Mouse (Mus musculus): ENCODE measurements around the gene Zfhx3. TPM values are rescaled to one million over a fixed set of nuclear protein-coding genes. Genes with fewer than 3 reads are reported as not detected.

Gene Zfhx3
- polyA plus RNA-seq, 1 experiment from 2014 or later: 4.4 TPM

GRCm38 (mm10) chr8:108309525-108310246 is 367.2 kb downstream of the Zfhx3 start:
- no peaks in the 10 kb centered on the region for H3K9me3 ChIP-seq (replicated peaks)
- ATAC-seq (replicated peaks; ENCODE audit: insufficient number of reproducible peaks, insufficient read depth, low FRiP score, low read depth): no peak
- H3K4me1 ChIP-seq (replicated peaks): no peaks in the 10 kb centered on the region
- H3K27me3 ChIP-seq: no peaks in the 10 kb centered on the region
- 69% methylated on average over 14 of the region's 14 CpGs for WGBS
- no peak overlapping the region for H3K27ac ChIP-seq
- H3K4me3 ChIP-seq: no peak overlapping the region
- H3K4me2 ChIP-seq: no peak overlapping the region
- no peak overlapping the region for H3K9ac ChIP-seq
- no peaks in the 10 kb centered on the region for H3K36me3 ChIP-seq

- WGBS: 44% methylated on average over 8 of the region's 8 CpGs
- H3K4me3 ChIP-seq: no peak overlapping the region
- H3K4me2 ChIP-seq: no peak overlapping the region
- no peaks in the 10 kb centered on the region for H3K9me3 ChIP-seq (replicated peaks)
- H3K4me1 ChIP-seq (replicated peaks): no peaks in the 10 kb centered on the region
- H3K27me3 ChIP-seq: no peaks in the 10 kb centered on the region
- ATAC-seq (replicated peaks; ENCODE audit: insufficient number of reproducible peaks, insufficient read depth, low FRiP score, low read depth): no peak
- no peaks in the 10 kb centered on the region for H3K36me3 ChIP-seq
- no peak overlapping the region for H3K27ac ChIP-seq
- H3K9ac ChIP-seq: no peak overlapping the region
These were observed 372.6 kb downstream of the Zfhx3 start for GRCm38 (mm10) chr8:108315046-108315445.

GRCm38 (mm10) chr8:108317532-108318093 is 375.2 kb downstream of the Zfhx3 start:
- Histone ChIP-seq H3K4me1 (replicated peaks) (no peaks in the 10 kb centered on the region), H3K27ac (no peak overlapping the region), H3K4me2 (no peak overlapping the region), H3K36me3 (no peaks in the 10 kb centered on the region), H3K9me3 (replicated peaks) (no peaks in the 10 kb centered on the region), H3K27me3 (no peaks in the 10 kb centered on the region), H3K9ac (no peak overlapping the region), H3K4me3 (no peak overlapping the region)
- ATAC-seq (replicated peaks; ENCODE audit: insufficient number of reproducible peaks, insufficient read depth, low FRiP score, low read depth): no peak
- WGBS: 75% methylated on average over 4 of the region's 4 CpGs

- H3K4me1 ChIP-seq (replicated peaks): no peaks in the 10 kb centered on the region
- no peaks in the 10 kb centered on the region for H3K9me3 ChIP-seq (replicated peaks)
- no peak overlapping the region for H3K9ac ChIP-seq
- WGBS: 72% methylated on average over 2 of the region's 2 CpGs
- ATAC-seq (replicated peaks; ENCODE audit: insufficient number of reproducible peaks, insufficient read depth, low FRiP score, low read depth): no peak
- no peaks in the 10 kb centered on the region for H3K36me3 ChIP-seq
- H3K4me2 ChIP-seq: no peak overlapping the region
- H3K4me3 ChIP-seq: no peak overlapping the region
- H3K27me3 ChIP-seq: no peaks in the 10 kb centered on the region
- H3K27ac ChIP-seq: no peak overlapping the region
These were observed 385.3 kb downstream of the Zfhx3 start for GRCm38 (mm10) chr8:108327711-108328110.

GRCm38 (mm10) chr8:108348352-108348751 is 405.9 kb downstream of the Zfhx3 start:
- no peaks in the 10 kb centered on the region for H3K27me3 ChIP-seq
- no peak overlapping the region for H3K4me3 ChIP-seq
- 55% methylated on average over 14 of the region's 14 CpGs for WGBS
- H3K4me2 ChIP-seq: peak overlapping the region; percentile 42
- no peak overlapping the region for H3K9ac ChIP-seq
- H3K4me1 ChIP-seq (replicated peaks): no peaks in the 10 kb centered on the region
- no peaks in the 10 kb centered on the region for H3K36me3 ChIP-seq
- H3K9me3 ChIP-seq (replicated peaks): no peaks in the 10 kb centered on the region
- H3K27ac ChIP-seq: no peak overlapping the region
- ATAC-seq (replicated peaks; ENCODE audit: insufficient number of reproducible peaks, insufficient read depth, low FRiP score, low read depth): no peak

GRCm38 (mm10) chr8:108348776-108349175 is 406.3 kb downstream of the Zfhx3 start:
- Histone ChIP-seq H3K27ac (no peak overlapping the region), H3K4me2 (peak overlapping the region; percentile 42), H3K4me3 (no peak overlapping the region), H3K36me3 (no peaks in the 10 kb centered on the region), H3K9ac (no peak overlapping the region), H3K9me3 (replicated peaks) (no peaks in the 10 kb centered on the region), H3K27me3 (no peaks in the 10 kb centered on the region), H3K4me1 (replicated peaks) (no peaks in the 10 kb centered on the region)
- 30% methylated on average over 4 of the region's 4 CpGs for WGBS
- ATAC-seq (replicated peaks; ENCODE audit: insufficient number of reproducible peaks, insufficient read depth, low FRiP score, low read depth): no peak

- ATAC-seq (replicated peaks; ENCODE audit: insufficient number of reproducible peaks, insufficient read depth, low FRiP score, low read depth): no peak
- WGBS: 30% methylated on average over 10 of the region's 10 CpGs
These were observed 412.8 kb downstream of the Zfhx3 start for GRCm38 (mm10) chr8:108355119-108355777.

GRCm38 (mm10) chr8:108361402-108361801 is 419.0 kb downstream of the Zfhx3 start:
- H3K4me3 ChIP-seq: no peak overlapping the region
- WGBS: 68% methylated on average over 4 of the region's 4 CpGs
- no peak overlapping the region for H3K9ac ChIP-seq
- no peak for ATAC-seq (replicated peaks; ENCODE audit: insufficient number of reproducible peaks, insufficient read depth, low FRiP score, low read depth)
- no peaks in the 10 kb centered on the region for H3K36me3 ChIP-seq
- no peak overlapping the region for H3K4me2 ChIP-seq
- H3K27ac ChIP-seq: no peak overlapping the region
- no peaks in the 10 kb centered on the region for H3K9me3 ChIP-seq (replicated peaks)
- H3K4me1 ChIP-seq (replicated peaks): no peaks in the 10 kb centered on the region
- H3K27me3 ChIP-seq: no peaks in the 10 kb centered on the region

More at GRCm38 (mm10) chr8:108355119-108355777, 412.8 kb downstream of the Zfhx3 start:
- H3K9me3 ChIP-seq (replicated peaks): no peaks in the 10 kb centered on the region
- H3K9ac ChIP-seq: no peak overlapping the region
- no peaks in the 10 kb centered on the region for H3K27me3 ChIP-seq
- no peaks in the 10 kb centered on the region for H3K4me1 ChIP-seq (replicated peaks)
- H3K4me3 ChIP-seq: no peak overlapping the region
- H3K4me2 ChIP-seq: no peak overlapping the region
- no peaks in the 10 kb centered on the region for H3K36me3 ChIP-seq
- H3K27ac ChIP-seq: no peak overlapping the region

GRCm38 (mm10) chr8:108362421-108362820 is 420.0 kb downstream of the Zfhx3 start:
- Histone ChIP-seq H3K4me2 (no peak overlapping the region), H3K9me3 (replicated peaks) (no peaks in the 10 kb centered on the region), H3K9ac (no peak overlapping the region), H3K4me3 (no peak overlapping the region), H3K27ac (no peak overlapping the region), H3K27me3 (no peaks in the 10 kb centered on the region), H3K36me3 (no peaks in the 10 kb centered on the region), H3K4me1 (replicated peaks) (no peaks in the 10 kb centered on the region)
- WGBS: 82% methylated on average over 9 of the region's 9 CpGs
- no peak for ATAC-seq (replicated peaks; ENCODE audit: insufficient number of reproducible peaks, insufficient read depth, low FRiP score, low read depth)

GRCm38 (mm10) chr8:108363435-108363834 is 421.0 kb downstream of the Zfhx3 start:
- H3K27me3 ChIP-seq: no peaks in the 10 kb centered on the region
- no peak for ATAC-seq (replicated peaks; ENCODE audit: insufficient number of reproducible peaks, insufficient read depth, low FRiP score, low read depth)
- no peaks in the 10 kb centered on the region for H3K4me1 ChIP-seq (replicated peaks)
- 23% methylated on average over 5 of the region's 5 CpGs for WGBS
- no peaks in the 10 kb centered on the region for H3K9me3 ChIP-seq (replicated peaks)
- no peaks in the 10 kb centered on the region for H3K36me3 ChIP-seq
- no peak overlapping the region for H3K9ac ChIP-seq
- H3K4me2 ChIP-seq: no peak overlapping the region
- H3K27ac ChIP-seq: no peak overlapping the region
- no peak overlapping the region for H3K4me3 ChIP-seq

- Histone ChIP-seq H3K36me3 (no peaks in the 10 kb centered on the region), H3K27ac (no peak overlapping the region), H3K27me3 (no peaks in the 10 kb centered on the region), H3K9ac (no peak overlapping the region), H3K4me1 (replicated peaks) (no peaks in the 10 kb centered on the region), H3K4me2 (no peak overlapping the region), H3K4me3 (no peak overlapping the region), H3K9me3 (replicated peaks) (no peaks in the 10 kb centered on the region)
- no peak for ATAC-seq (replicated peaks; ENCODE audit: insufficient number of reproducible peaks, insufficient read depth, low FRiP score, low read depth)
- WGBS: 53% methylated on average over 8 of the region's 8 CpGs
These were observed 421.4 kb downstream of the Zfhx3 start for GRCm38 (mm10) chr8:108363856-108364255.

All from heart, embryonic 15.5 days (tissue).